Mouse (Mus musculus): Measurements from ENCODE around the gene Col13a1. TPM values are rescaled to one million over a fixed set of nuclear protein-coding genes. Genes with fewer than 3 reads are reported as not detected.

Col13a1 gene
- polyA plus RNA-seq, 1 experiment from 2014 or later, result 1.9 TPM

DNA sequence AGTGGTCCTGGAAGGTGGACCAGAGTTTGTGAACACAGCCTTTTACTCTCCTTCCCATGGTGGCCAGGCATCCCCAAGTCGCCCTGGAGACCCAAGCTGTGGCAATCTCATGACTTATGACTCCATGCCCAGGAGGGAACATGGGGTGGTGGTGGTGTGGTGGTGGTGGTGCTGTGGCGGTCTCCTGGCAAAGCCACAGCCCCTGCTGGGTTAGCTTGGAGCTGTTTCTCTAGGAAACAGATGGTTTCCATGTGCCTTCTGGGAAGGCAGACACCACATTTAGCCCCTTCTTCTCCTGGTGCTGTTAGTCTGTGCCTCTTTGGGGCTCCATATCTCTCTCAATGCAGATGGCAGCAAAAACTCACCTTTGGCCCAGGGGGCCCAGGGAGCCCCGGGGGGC is 109.1 kb downstream of the Col13a1 start:
- ATAC-seq (replicated peaks), result no peak
- WGBS, result 84% methylated on average over 3 of the region's 3 CpGs
- H3K27me3 ChIP-seq (replicated peaks), result no peaks in the 10 kb centered on the region

DNA sequence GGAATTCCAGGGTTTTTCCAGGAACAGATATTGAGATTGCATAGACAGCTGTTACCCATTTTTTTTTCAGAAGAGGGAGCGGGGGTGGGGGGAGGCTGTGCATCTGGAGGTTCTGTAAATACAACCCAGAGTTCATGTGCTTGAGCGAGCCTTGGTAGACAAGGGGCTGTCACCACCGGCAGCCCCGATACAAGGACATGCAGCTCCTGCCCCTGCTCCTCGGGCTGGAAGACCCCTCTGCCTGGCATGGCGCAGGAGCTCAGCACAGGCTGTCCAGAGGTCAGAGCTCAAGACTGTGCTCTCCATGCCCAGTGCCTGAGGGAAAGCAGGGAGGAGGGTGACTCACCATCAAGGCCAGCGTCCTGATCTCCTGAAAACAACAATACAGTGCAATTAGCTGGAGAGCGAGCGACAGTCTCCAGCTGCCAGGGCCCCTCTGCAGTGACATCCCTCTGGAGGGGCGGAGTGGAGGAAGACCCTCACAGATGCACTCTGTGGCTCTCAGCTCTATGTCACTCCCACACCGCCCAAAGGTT is 112.8 kb downstream of the Col13a1 start:
- no peak overlapping the region for H3K4me2 ChIP-seq
- no peak overlapping the region for H3K4me3 ChIP-seq
- ATAC-seq (replicated peaks), result no peak
- H3K27ac ChIP-seq, result no peak overlapping the region
- whole genome bisulfite sequencing, result 82% methylated on average over 11 of the region's 11 CpGs
- H3K9me3 ChIP-seq, result peaks cover 19% of the 10 kb centered on the region
- H3K27me3 ChIP-seq (replicated peaks), result no peaks in the 10 kb centered on the region
- H3K9ac ChIP-seq, result no peak overlapping the region
- no peaks in the 10 kb centered on the region for H3K4me1 ChIP-seq
- H3K36me3 ChIP-seq (replicated peaks), result no peaks in the 10 kb centered on the region

More for the DNA sequence above, 109.1 kb downstream of the Col13a1 start:
- Histone ChIP-seq H3K27ac (no peak overlapping the region), H3K9ac (no peak overlapping the region), H3K4me3 (no peak overlapping the region), H3K4me1 (no peaks in the 10 kb centered on the region), H3K36me3 (replicated peaks) (no peaks in the 10 kb centered on the region), H3K9me3 (peaks cover 2% of the 10 kb centered on the region; the same call in 1 of the 2 replicates), H3K4me2 (no peak overlapping the region)

DNA sequence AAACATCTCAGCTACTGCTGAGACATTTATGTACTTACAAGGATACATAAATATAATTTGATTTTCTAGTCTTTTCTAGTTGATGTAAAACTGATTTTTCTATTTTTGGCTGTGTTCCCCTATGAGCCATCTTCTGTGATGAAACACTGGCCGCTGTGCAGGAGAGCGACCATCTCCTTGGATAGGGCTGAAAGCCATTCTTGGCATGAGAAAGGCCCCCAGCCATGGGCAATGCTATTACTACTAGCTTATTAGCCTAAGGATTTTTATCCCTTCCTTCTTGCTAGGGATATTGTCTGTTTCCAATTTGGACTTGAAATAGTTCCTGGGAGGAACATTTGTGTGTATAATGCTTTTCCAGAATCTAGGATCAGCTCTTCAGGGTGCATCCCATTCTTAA is 119.5 kb downstream of the Col13a1 start:
- no peak overlapping the region for H3K4me3 ChIP-seq
- no peak overlapping the region for H3K9ac ChIP-seq
- H3K9me3 ChIP-seq, result peaks cover 14% of the 10 kb centered on the region
- no peak overlapping the region for H3K4me2 ChIP-seq
- no peak for ATAC-seq (replicated peaks)
- 91% methylated on average over 2 of the region's 2 CpGs for WGBS
- no peaks in the 10 kb centered on the region for H3K27me3 ChIP-seq (replicated peaks)
- H3K36me3 ChIP-seq (replicated peaks), result no peaks in the 10 kb centered on the region
- no peaks in the 10 kb centered on the region for H3K4me1 ChIP-seq
- H3K27ac ChIP-seq, result no peak overlapping the region

DNA sequence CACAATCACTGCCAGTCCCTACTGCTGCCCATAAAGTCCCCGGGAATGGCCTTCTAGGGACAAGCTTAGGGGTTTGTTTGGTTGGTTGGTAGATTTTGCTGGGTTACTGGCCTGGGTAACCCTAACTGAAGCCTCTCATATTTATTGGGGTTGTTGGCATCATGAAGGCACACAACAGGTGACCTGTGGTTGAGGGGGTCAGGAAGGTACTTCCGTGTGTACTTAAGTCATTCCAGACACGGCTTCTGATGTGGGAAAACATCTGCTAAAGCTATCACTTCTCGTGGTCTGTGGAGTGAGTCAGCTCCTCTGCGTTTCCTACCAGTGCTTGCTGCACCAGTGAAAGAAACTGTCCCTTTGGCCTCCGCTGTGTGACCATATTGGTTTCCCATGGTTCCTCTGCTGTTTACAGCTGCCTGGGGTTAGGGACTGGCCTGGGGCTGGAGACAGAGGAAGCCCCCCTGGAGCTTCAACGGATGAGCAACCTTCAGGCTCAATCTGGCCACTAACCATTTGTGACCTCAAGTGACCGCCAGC is 123.7 kb downstream of the Col13a1 start:
- Histone ChIP-seq H3K9me3 (no peaks in the 10 kb centered on the region), H3K9ac (no peak overlapping the region), H3K27me3 (replicated peaks) (no peaks in the 10 kb centered on the region), H3K4me2 (no peak overlapping the region), H3K4me1 (no peaks in the 10 kb centered on the region), H3K4me3 (no peak overlapping the region), H3K27ac (no peak overlapping the region), H3K36me3 (replicated peaks) (no peaks in the 10 kb centered on the region)
- no peak for ATAC-seq (replicated peaks)
- WGBS, result 88% methylated on average over 8 of the region's 8 CpGs

DNA sequence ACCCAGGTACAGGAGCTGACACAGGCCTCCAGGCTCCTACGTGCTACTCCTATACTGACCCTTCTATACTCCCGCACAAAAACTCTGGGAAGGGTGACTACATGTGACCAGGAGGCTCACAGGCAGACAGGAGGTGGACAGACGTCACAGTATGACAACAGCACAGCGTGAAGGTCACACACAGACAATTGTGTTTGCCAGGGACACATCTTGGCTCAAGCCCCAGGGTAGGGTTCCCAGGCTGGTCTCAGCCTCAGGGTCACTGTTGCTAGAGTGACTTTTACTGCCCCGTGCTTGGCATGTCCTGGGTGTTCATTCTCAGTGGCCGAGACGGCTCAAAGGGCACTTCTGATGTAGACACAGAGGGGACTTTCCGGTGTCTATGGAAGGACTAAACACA is 126.1 kb downstream of the Col13a1 start:
- H3K9ac ChIP-seq, result no peak overlapping the region
- H3K4me3 ChIP-seq, result no peak overlapping the region
- H3K4me2 ChIP-seq, result no peak overlapping the region
- 83% methylated on average over 8 of the region's 8 CpGs for WGBS
- no peak for ATAC-seq (replicated peaks)
- H3K27ac ChIP-seq, result no peak overlapping the region
- H3K27me3 ChIP-seq (replicated peaks), result no peaks in the 10 kb centered on the region
- H3K4me1 ChIP-seq, result no peaks in the 10 kb centered on the region
- H3K36me3 ChIP-seq (replicated peaks), result no peaks in the 10 kb centered on the region
- no peaks in the 10 kb centered on the region for H3K9me3 ChIP-seq

DNA sequence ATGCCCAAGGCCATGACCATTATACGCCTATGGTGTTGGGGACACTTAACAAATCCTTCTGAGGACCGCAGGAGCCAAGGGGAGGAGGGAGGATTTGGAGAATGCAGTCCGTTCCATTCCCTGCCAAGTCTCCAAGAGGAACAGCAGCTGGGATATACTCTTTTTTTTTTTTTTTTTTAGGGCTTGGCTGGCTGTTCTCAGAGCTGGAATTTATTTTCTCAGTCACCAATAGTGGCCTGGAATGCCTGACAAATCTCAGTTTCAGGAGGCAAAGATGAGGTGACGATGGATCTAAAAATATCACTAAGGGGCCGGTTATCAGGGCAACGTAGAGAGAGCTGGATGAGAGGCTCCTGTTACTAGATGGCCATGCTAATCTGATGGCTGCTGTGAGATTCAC is 130.4 kb downstream of the Col13a1 start:
- Histone ChIP-seq H3K9me3 (no peaks in the 10 kb centered on the region), H3K9ac (no peak overlapping the region), H3K4me3 (no peak overlapping the region), H3K4me2 (no peak overlapping the region), H3K4me1 (no peaks in the 10 kb centered on the region), H3K36me3 (replicated peaks) (no peaks in the 10 kb centered on the region), H3K27ac (no peak overlapping the region), H3K27me3 (replicated peaks) (no peaks in the 10 kb centered on the region)
- WGBS, result 85% methylated on average over 6 of the region's 6 CpGs
- no peak for ATAC-seq (replicated peaks)

DNA sequence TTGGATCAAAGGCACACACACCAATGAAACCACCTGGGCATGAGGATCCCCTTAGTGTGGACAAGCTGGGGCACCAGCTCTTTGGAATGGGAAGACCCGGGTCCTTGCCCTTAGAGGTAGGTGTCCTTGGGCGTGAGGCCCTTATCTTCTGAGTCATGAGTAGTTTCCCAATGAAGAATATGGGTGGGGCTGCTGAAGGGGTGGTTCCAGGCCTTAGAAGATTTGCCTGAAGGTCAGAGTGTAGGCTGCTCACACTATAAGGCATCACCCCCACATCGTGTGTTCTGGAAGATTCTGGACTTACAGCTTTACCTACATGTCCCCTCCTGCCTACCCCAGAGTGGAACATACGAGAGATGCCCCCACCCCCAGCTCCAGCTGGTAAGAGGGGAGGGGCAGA is 133.4 kb downstream of the Col13a1 start:
- H3K36me3 ChIP-seq (replicated peaks), result no peaks in the 10 kb centered on the region
- 81% methylated on average over 4 of the region's 4 CpGs for WGBS

DNA sequence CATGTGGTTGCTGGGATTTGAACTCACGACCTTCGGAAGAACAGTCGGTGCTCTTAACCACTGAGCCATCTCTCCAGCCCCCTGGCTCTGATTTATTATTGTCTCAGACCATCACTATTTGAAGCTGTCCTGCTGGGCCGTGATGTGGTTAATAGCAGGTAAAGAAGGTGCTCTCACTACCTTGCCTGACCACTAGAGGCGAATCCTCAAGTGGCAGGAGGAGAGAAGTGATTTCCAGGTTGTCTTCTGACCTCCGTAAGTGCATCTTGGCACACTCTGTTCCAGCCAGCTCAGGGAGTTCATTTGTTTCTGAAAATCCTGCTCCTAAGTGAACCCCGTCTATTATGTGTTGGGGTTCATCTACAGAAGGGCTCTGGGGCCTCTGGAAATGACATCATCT is 134.4 kb downstream of the Col13a1 start:
- no peak for ATAC-seq (replicated peaks)
- H3K27ac ChIP-seq, result no peak overlapping the region
- H3K9me3 ChIP-seq, result no peaks in the 10 kb centered on the region
- 80% methylated on average over 7 of the region's 7 CpGs for WGBS
- H3K36me3 ChIP-seq (replicated peaks), result no peaks in the 10 kb centered on the region
- H3K27me3 ChIP-seq (replicated peaks), result no peaks in the 10 kb centered on the region
- H3K4me3 ChIP-seq, result no peak overlapping the region
- no peak overlapping the region for H3K9ac ChIP-seq
- H3K4me2 ChIP-seq, result no peak overlapping the region
- no peaks in the 10 kb centered on the region for H3K4me1 ChIP-seq

More for the DNA sequence above, 133.4 kb downstream of the Col13a1 start:
- Histone ChIP-seq H3K4me3 (no peak overlapping the region), H3K9me3 (no peaks in the 10 kb centered on the region), H3K9ac (no peak overlapping the region), H3K27me3 (replicated peaks) (no peaks in the 10 kb centered on the region), H3K4me2 (no peak overlapping the region), H3K27ac (no peak overlapping the region), H3K4me1 (no peaks in the 10 kb centered on the region)
- no peak for ATAC-seq (replicated peaks)

DNA sequence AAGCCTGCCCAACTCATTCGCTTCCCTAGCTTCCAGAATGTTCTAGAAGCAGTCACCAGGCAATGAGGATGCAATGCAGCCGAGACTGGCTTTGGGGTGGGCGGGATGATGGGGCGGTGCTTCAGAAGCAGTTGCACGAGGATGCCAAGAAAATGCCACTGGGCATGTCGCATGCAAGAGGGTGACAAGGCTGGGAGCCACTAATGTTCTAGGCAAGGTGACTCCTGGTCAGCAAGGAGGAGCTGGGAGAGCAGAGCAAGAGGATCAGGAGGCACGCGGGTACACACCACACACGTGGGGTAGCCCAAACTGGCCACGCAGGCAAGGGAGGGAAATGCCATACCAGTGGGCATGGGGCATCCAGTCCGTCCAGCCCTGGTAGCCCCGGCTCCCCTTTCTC is 136.6 kb downstream of the Col13a1 start:
- Histone ChIP-seq H3K27me3 (replicated peaks) (no peaks in the 10 kb centered on the region), H3K4me1 (peaks cover 3% of the 10 kb centered on the region), H3K4me2 (no peak overlapping the region), H3K36me3 (replicated peaks) (no peaks in the 10 kb centered on the region), H3K4me3 (no peak overlapping the region), H3K9ac (no peak overlapping the region), H3K27ac (no peak overlapping the region), H3K9me3 (no peaks in the 10 kb centered on the region)
- ATAC-seq (replicated peaks), result no peak
- 91% methylated on average over 12 of the region's 12 CpGs for WGBS

DNA sequence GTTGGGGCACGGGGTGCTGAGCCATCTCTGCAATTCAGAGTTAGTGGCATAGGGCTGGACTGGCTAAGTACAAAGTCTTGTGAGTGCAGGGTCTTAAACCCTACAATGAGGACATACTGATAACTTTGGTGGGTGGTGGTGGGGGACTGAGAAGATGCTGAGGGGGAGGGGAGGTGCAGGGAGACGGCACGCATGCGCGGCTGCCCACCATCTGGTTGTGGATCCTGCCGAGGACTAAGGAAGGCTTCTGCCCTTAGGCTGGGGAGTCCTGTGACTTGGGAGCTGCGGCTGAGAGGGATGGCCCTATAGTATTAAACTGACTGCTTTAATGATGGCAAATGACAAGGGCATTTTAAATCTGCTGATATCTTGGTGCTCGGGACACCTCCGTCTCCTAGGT is 139.6 kb downstream of the Col13a1 start:
- peak; percentile 55; the same call in 1 of the 2 replicates for ATAC-seq (replicated peaks)

DNA sequence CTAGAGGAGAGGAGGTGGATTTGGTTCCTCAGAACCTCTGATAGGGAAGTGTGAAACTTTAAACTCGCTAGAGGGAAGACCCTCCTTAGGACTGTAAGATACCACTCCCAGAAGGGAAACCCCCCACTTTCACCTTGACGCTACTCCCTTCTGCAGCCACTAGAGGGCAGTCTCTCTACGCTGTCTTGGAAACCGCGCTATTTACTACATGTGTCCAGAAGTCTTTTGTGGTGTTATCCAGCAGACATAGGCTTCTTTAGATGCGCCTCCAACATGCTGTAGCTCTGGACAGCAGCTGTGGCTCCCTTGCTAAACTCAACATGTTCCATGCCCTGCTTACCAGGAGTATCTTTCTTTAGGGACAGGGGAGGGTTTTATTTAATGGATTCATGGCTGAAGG is 140.1 kb downstream of the Col13a1 start:
- 1% methylated on average over 6 of the region's 6 CpGs for WGBS
- no peak overlapping the region for H3K4me3 ChIP-seq
- peak; percentile 73 for ATAC-seq (replicated peaks)
- no peak overlapping the region for H3K9ac ChIP-seq
- H3K36me3 ChIP-seq (replicated peaks), result no peaks in the 10 kb centered on the region
- peaks cover 3% of the 10 kb centered on the region for H3K4me1 ChIP-seq
- no peak overlapping the region for H3K4me2 ChIP-seq
- H3K27me3 ChIP-seq (replicated peaks), result no peaks in the 10 kb centered on the region
- no peak overlapping the region for H3K27ac ChIP-seq
- no peaks in the 10 kb centered on the region for H3K9me3 ChIP-seq

More for the DNA sequence above, 139.6 kb downstream of the Col13a1 start:
- peaks cover 3% of the 10 kb centered on the region for H3K4me1 ChIP-seq
- H3K4me2 ChIP-seq, result no peak overlapping the region
- H3K9me3 ChIP-seq, result no peaks in the 10 kb centered on the region
- no peak overlapping the region for H3K27ac ChIP-seq
- WGBS, result 80% methylated on average over 9 of the region's 9 CpGs
- no peak overlapping the region for H3K4me3 ChIP-seq
- H3K36me3 ChIP-seq (replicated peaks), result no peaks in the 10 kb centered on the region
- no peaks in the 10 kb centered on the region for H3K27me3 ChIP-seq (replicated peaks)
- H3K9ac ChIP-seq, result no peak overlapping the region

DNA sequence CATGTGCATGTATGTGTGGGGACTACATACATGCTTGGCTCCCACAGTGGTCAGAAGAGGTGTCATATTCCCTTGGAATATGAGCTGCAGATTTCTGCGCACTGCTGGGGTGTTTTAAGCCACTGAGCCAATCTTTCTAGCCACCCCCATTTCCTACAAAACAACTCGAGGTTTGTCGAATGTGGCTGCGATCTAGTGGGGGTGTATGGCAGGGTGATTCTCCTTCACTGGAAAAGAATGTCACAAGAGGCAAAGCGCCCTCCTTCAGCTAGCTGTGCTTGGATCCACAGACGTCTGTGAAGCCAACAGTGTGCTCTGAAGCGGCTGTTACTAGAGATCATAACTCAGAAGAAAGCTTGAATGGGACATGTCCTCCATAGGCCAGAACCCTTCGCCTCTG is 141.6 kb downstream of the Col13a1 start:
- H3K9ac ChIP-seq, result no peak overlapping the region
- no peak overlapping the region for H3K4me3 ChIP-seq
- no peaks in the 10 kb centered on the region for H3K36me3 ChIP-seq (replicated peaks)
- no peaks in the 10 kb centered on the region for H3K27me3 ChIP-seq (replicated peaks)
- WGBS, result 77% methylated on average over 8 of the region's 8 CpGs
- H3K9me3 ChIP-seq, result no peaks in the 10 kb centered on the region
- H3K27ac ChIP-seq, result no peak overlapping the region
- peaks cover 3% of the 10 kb centered on the region for H3K4me1 ChIP-seq
- H3K4me2 ChIP-seq, result no peak overlapping the region
- no peak for ATAC-seq (replicated peaks)

DNA sequence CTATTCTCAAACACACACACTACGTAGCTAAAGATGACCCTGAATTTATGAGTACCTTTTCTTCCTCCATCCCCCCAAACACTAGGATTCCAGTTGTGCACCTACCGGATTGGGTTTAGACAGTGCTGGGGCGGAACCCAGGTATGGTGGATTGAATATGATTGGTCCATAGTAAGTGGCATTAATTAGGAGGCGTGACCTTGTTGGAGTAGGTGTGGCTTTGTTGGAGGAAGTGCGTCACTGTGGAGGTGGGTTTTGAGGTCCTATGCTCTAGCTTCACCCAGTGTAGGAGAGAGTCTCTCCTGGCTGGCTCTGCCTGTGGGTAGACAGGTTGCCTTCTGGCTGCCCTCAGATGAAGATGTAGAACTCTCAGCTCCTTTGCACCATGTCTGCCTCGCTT is 144.6 kb downstream of the Col13a1 start:
- WGBS, result 93% methylated on average over 6 of the region's 6 CpGs
- no peaks in the 10 kb centered on the region for H3K9me3 ChIP-seq
- H3K27ac ChIP-seq, result no peak overlapping the region
- no peak overlapping the region for H3K9ac ChIP-seq
- H3K4me2 ChIP-seq, result no peak overlapping the region
- peaks cover 3% of the 10 kb centered on the region for H3K4me1 ChIP-seq
- H3K4me3 ChIP-seq, result no peak overlapping the region
- H3K27me3 ChIP-seq (replicated peaks), result no peaks in the 10 kb centered on the region
- no peaks in the 10 kb centered on the region for H3K36me3 ChIP-seq (replicated peaks)
- ATAC-seq (replicated peaks), result no peak

Data from midbrain, embryonic 15.5 days (tissue).